Mouse (Mus musculus) heart, postnatal 0 days (tissue): ENCODE measurements around the gene Bicd2. TPM values are rescaled to one million over a fixed set of nuclear protein-coding genes. Genes with fewer than 3 reads are reported as not detected.

ENCODE experiments used
- ATAC-seq: fragments of 200-750 bp; cut with Nextera tagmentation; 2 replicates; pipeline ENCODE4 v1.8.0; 2017; ENCODE audit warnings: low read depth, moderate number of reproducible peaks, moderate library complexity; ENCODE audit not compliant: insufficient read depth
- DNase-seq: peaks from one replicate; pipeline ENCODE4 v3.0.0-alpha.2; 2016; ENCODE audit warnings: low spot score
- H3K27ac ChIP-seq: fragments of 300-500 bp; sonication (generic); 2 replicates; pipeline ENCODE4 v1.5.1; 2014; ENCODE audit warnings: low read depth, mild to moderate bottlenecking
- H3K27me3 ChIP-seq: fragments of 300-500 bp; sonication (generic); 2 replicates; pipeline ENCODE4 v1.6.1; 2014; ENCODE audit warnings: low read length, mixed read lengths; ENCODE audit not compliant: control insufficient read depth, insufficient read depth
- H3K36me3 ChIP-seq: fragments of 300-500 bp; sonication (generic); replicated peaks from 2 replicates; pipeline ENCODE4 v1.6.1; 2014; ENCODE audit warnings: low read length, mixed read lengths; ENCODE audit not compliant: control insufficient read depth, insufficient read depth
- H3K4me1 ChIP-seq: fragments of 300-500 bp; sonication (generic); 2 replicates; pipeline ENCODE4 v1.6.1; 2014; ENCODE audit warnings: antibody characterized with exemption; ENCODE audit not compliant: control insufficient read depth, insufficient read depth
- H3K4me2 ChIP-seq: fragments of 300-500 bp; sonication (generic); 2 replicates; pipeline ENCODE4 v1.6.1; 2014; ENCODE audit warnings: low read depth, mild to moderate bottlenecking, low read length, moderate library complexity
- H3K4me3 ChIP-seq: fragments of 300-500 bp; sonication (generic); 2 replicates; pipeline ENCODE4 v1.5.1; 2014; ENCODE audit warnings: low read depth, low read length
- H3K9ac ChIP-seq: fragments of 300-500 bp; sonication (generic); replicated peaks from 2 replicates; pipeline ENCODE4 v1.6.1; 2014; ENCODE audit warnings: low read depth, low read length, mixed read lengths
- H3K9me3 ChIP-seq: fragments of 300-500 bp; sonication (generic); replicated peaks from 2 replicates; pipeline ENCODE4 v1.6.1; 2016; ENCODE audit warnings: low read length; ENCODE audit not compliant: control insufficient read depth
- CTCF ChIP-seq: IDR thresholded peaks from 2 replicates; pipeline ENCODE4 v1.5.1; 2016; ENCODE audit warnings: antibody characterized with exemption, control low read depth, low read depth
- EP300 ChIP-seq: IDR thresholded peaks from 2 replicates; pipeline ENCODE4 v1.6.1; 2016; ENCODE audit warnings: antibody characterized with exemption, low read depth
- WGBS: fragments of 180-500 bp; shearing (Covaris S2); extraction: QIAGEN DNeasy Blood & Tissue Kit; methylation state at CpG from one replicate; pipeline ENCODE4 v1.1.7; 2014; 5-methylcytosine and 5-hydroxymethylcytosine counted together
- polyA plus RNA-seq: library from polyadenylated mRNA; unstranded; fragments of >200 nt; fragmentation: Nextera tagmentation; extraction: Ambion mirVana; gene quantifications from 2 replicates; pipeline ENCODE4 v1.2.1, GENCODE M21; 2015
- total RNA-seq: library from RNA; depleted of rRNA; stranded (reverse); fragments of >200 nt; gene quantifications from 2 replicates; pipeline ENCODE4 v1.2.3, GENCODE M21; 2014; ENCODE audit warnings: low replicate concordance; rRNA removed

Gene Bicd2
- total and polyA plus RNA-seq, 2 experiments from 2014 or later, result 43.5 to 54.2 TPM

DNA sequence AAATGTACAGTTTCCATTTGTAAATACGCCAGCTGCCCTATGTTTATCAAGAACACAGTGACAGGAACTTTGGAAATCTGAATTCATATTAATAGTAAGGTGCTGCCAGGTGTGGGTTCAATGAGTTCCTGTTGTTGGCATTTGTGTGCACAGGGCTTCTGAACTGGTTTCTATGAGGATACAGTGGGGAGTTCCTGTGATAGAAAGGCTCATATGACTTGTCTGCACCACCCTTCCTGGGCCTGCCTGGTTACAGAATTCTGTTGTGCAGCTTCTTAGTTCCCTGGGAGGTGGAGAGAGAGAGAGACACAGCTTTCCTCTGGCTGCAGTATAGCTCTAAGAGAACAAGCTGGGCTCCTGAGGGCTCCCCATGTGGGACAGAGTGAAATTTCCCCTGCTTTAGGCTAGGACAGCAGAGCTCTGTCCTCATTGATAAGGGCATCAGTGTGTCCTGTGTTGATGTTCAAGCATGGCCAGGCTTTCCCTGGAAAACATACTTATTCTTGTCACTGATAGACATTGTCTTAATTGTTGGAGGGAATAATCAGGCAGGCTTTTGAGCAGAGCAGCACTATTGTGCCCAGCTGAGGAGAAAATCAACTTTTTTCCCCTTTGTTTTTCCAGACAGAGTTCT, 86.8 kb downstream of the Bicd2 start:
- Histone ChIP-seq H3K36me3 (peaks cover 10% of the 10 kb centered on the region; the same call in 1 of the 2 replicates), H3K27me3 (no peaks in the 10 kb centered on the region), H3K9ac (no peak overlapping the region), H3K27ac (0 out of 2 replicates have a peak overlapping the region, but pooled peaks have one; percentile 7), H3K4me2 (no peak overlapping the region), H3K9me3 (no peaks in the 10 kb centered on the region), H3K4me3 (no peak overlapping the region), H3K4me1 (peaks cover 16% of the 10 kb centered on the region)
- WGBS, result 73% methylated on average over 1 of the region's 1 CpGs
- TF ChIP-seq EP300 (no peak), CTCF (no peak)
- ATAC-seq (no peak), DNase-seq (no peak)

DNA sequence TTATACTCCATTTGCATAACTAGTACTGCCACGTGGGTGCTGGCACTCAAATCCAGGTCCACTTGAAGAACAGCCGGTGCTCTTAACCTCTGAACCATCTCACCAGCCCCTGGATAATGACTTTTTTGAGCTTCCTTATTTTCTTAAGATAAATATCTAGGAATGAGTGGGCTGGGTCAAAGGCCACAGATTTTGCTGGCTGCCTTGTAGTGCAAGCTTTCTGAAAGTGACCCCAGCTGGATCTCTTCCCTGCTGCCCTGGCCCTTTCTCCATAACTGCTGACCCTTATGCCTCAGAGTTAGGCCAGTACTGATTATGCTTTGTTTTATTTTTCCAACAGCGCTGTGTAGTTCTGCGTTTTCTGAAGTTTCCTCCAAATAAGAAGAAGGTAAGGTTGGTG, 89.1 kb downstream of the Bicd2 start:
- ATAC-seq (no peak), DNase-seq (no peak)
- WGBS, result 57% methylated on average over 4 of the region's 4 CpGs
- Histone ChIP-seq H3K4me1 (peaks cover 16% of the 10 kb centered on the region), H3K9me3 (no peaks in the 10 kb centered on the region), H3K9ac (no peak overlapping the region), H3K27me3 (no peaks in the 10 kb centered on the region), H3K36me3 (peaks cover 24% of the 10 kb centered on the region; the same call in 1 of the 2 replicates), H3K4me2 (no peak overlapping the region), H3K4me3 (no peak overlapping the region), H3K27ac (no peak overlapping the region)
- no peak for TF ChIP-seq EP300
- no peak for TF ChIP-seq CTCF

DNA sequence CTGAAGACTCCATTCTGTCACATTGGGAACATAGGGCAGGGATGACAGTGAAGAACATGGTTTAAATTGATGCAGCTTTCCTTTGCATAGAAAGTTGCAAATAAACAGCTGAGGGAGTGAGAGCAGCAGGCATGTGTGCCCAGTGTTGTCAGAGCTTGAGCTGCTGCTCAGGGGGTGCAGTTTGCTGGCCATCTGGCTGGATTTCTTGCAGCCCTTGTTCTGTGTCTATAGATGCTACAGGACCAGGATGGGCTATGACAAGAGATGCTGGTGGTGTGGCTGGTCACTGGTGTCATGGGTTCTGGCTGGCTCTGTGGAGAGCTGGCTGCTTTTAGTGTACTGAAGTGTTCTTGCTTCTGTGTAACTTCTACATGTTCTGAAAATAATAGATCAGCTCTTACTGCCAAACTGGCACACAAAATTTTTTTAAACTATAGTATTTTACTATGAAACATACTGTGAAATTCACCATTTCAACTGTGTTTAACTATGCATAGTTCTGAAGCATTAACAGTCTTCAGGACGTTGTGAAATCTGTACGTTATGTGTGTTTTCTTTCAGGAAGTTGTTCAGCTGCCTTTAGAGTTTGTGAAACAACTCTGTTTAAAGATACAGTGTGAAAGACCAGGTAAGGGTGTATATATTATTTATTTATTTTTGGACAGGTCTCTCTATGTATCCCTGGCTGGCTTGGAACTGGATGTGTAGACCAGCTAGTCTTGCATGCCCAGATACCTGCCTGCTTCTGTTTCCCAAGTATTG, 92.1 kb downstream of the Bicd2 start:
- Histone ChIP-seq H3K4me3 (no peak overlapping the region), H3K36me3 (peaks cover 41% of the 10 kb centered on the region), H3K4me1 (peaks cover 22% of the 10 kb centered on the region), H3K9ac (no peak overlapping the region), H3K9me3 (no peaks in the 10 kb centered on the region), H3K4me2 (no peak overlapping the region), H3K27me3 (no peaks in the 10 kb centered on the region), H3K27ac (no peak overlapping the region)
- no peak for ATAC-seq
- DNase-seq, result no peak
- WGBS, result 89% methylated on average over 2 of the region's 2 CpGs
- TF ChIP-seq CTCF (no peak), EP300 (no peak)

DNA sequence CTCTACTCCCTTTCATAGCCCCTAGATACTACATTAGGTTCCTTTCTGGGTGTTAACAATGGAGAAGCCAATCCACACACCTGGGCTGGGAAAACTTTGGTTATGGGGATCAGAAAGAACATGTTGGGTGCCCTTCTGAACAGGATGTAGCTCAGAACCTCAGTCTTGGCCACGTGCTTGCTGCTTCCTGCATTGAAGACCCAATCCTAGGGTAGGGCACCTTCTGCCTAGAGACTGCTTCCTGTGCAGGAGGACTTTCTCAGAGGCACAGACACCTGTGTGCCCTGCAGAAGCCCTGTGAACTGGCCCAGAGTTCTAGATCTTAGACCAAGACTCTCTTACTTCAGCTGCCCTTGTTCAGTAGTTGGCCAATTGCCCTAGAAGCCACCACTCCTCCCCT, 94.4 kb downstream of the Bicd2 start:
- peak overlapping the region; percentile 65 for H3K27ac ChIP-seq
- 68% methylated on average over 1 of the region's 1 CpGs for WGBS

DNA sequence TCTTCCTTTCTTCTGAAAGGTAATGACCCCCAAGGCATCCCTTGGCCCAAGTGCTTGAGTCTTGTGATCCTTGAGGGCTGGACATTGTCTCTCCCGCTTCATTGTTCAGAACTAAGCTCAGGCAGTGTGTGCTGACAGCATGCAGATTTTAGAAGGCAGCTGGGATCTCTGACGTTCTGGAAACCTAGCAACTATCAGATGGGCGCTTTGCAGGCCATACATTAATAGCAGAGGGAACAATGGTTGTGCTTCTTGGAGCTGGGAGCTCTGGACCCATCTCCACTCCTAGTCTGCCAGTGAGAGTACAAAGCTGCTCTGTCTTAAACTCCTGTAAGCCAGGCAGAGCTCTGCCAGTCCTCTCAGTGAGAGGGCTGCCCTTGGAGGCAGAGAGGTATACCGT, 94.8 kb downstream of the Bicd2 start:
- WGBS, result 29% methylated on average over 4 of the region's 4 CpGs
- Histone ChIP-seq H3K36me3 (peaks cover 41% of the 10 kb centered on the region), H3K4me1 (peaks cover 12% of the 10 kb centered on the region), H3K4me3 (no peak overlapping the region), H3K27ac (peak overlapping the region; percentile 65), H3K9me3 (no peaks in the 10 kb centered on the region), H3K27me3 (no peaks in the 10 kb centered on the region), H3K4me2 (no peak overlapping the region), H3K9ac (no peak overlapping the region)
- TF ChIP-seq CTCF (no peak), EP300 (no peak)
- ATAC-seq, result peak; percentile 78
- peak; percentile 48 for DNase-seq

More for the DNA sequence above, 94.4 kb downstream of the Bicd2 start:
- H3K9me3 ChIP-seq, result no peaks in the 10 kb centered on the region
- no peak overlapping the region for H3K4me3 ChIP-seq
- no peaks in the 10 kb centered on the region for H3K27me3 ChIP-seq
- ATAC-seq (0 out of 2 replicates have a peak, but pooled peaks have one; percentile 5), DNase-seq (no peak)
- TF ChIP-seq EP300, result no peak
- TF ChIP-seq CTCF, result no peak
- peaks cover 41% of the 10 kb centered on the region for H3K36me3 ChIP-seq
- H3K4me1 ChIP-seq, result peaks cover 14% of the 10 kb centered on the region
- no peak overlapping the region for H3K4me2 ChIP-seq
- H3K9ac ChIP-seq, result no peak overlapping the region

Other genes with a start within 250 kb of the Bicd2 start
- gene Wnk2, start 193.6 kb upstream of the Bicd2 start, total RNA-seq, result 5.4 and 5.5 TPM in 2 replicates
- gene Wnk2, start 193.6 kb upstream of the Bicd2 start, polyA plus RNA-seq, result 1.5 TPM in 2 replicates
- 75.3 and 102 TPM in 2 replicates for gene Ninj1, start 154.1 kb upstream of the Bicd2 start, total RNA-seq
- 94.6 and 97.2 TPM in 2 replicates for gene Ninj1, start 154.1 kb upstream of the Bicd2 start, polyA plus RNA-seq
- gene Card19, start 125.5 kb upstream of the Bicd2 start, total RNA-seq, result 114 and 136 TPM in 2 replicates
- 188 TPM in 2 replicates for gene Card19, start 125.5 kb upstream of the Bicd2 start, polyA plus RNA-seq
- 0.43 and 0.46 TPM in 2 replicates for gene Susd3, start 92.9 kb upstream of the Bicd2 start, total RNA-seq
- 0.75 and 0.99 TPM in 2 replicates for gene Susd3, start 92.9 kb upstream of the Bicd2 start, polyA plus RNA-seq
- gene Fgd3, start 21.3 kb upstream of the Bicd2 start, total RNA-seq, result 0.93 and 1.6 TPM in 2 replicates
- 0.04 and 0.05 TPM in 2 replicates for gene Fgd3, start 21.3 kb upstream of the Bicd2 start, polyA plus RNA-seq
- gene Ippk, start 79.7 kb downstream of the Bicd2 start, total RNA-seq, result 8.0 and 22.3 TPM in 2 replicates
- gene Ippk, start 79.7 kb downstream of the Bicd2 start, polyA plus RNA-seq, result 8.2 and 9.3 TPM in 2 replicates
- 0.04 and 0.27 TPM in 2 replicates for gene Tes3-ps, start 151.7 kb downstream of the Bicd2 start, total RNA-seq
- 0.70 and 0.72 TPM in 2 replicates for gene Tes3-ps, start 151.7 kb downstream of the Bicd2 start, polyA plus RNA-seq
- 5.3 and 6.6 TPM in 2 replicates for gene Ecm2, start 163.2 kb downstream of the Bicd2 start, total RNA-seq
- gene Ecm2, start 163.2 kb downstream of the Bicd2 start, polyA plus RNA-seq, result 5.7 and 6.4 TPM in 2 replicates
- 45.8 and 67.5 TPM in 2 replicates for gene Aspn, start 202.9 kb downstream of the Bicd2 start, total RNA-seq
- 56.0 and 62.7 TPM in 2 replicates for gene Aspn, start 202.9 kb downstream of the Bicd2 start, polyA plus RNA-seq
- not detected in 2 replicates for gene Omd, start 240.9 kb downstream of the Bicd2 start, total RNA-seq
- gene Omd, start 240.9 kb downstream of the Bicd2 start, polyA plus RNA-seq, result 0.43 and 0.59 TPM in 2 replicates